Mouse (Mus musculus) cerebellum, adult 8-10 months (tissue): ENCODE results near the gene Slc27a3.

ENCODE experiments used
- DNase-seq: peaks from one replicate; pipeline ENCODE4 v3.0.0; 2022

Slc27a3 gene

DNA sequence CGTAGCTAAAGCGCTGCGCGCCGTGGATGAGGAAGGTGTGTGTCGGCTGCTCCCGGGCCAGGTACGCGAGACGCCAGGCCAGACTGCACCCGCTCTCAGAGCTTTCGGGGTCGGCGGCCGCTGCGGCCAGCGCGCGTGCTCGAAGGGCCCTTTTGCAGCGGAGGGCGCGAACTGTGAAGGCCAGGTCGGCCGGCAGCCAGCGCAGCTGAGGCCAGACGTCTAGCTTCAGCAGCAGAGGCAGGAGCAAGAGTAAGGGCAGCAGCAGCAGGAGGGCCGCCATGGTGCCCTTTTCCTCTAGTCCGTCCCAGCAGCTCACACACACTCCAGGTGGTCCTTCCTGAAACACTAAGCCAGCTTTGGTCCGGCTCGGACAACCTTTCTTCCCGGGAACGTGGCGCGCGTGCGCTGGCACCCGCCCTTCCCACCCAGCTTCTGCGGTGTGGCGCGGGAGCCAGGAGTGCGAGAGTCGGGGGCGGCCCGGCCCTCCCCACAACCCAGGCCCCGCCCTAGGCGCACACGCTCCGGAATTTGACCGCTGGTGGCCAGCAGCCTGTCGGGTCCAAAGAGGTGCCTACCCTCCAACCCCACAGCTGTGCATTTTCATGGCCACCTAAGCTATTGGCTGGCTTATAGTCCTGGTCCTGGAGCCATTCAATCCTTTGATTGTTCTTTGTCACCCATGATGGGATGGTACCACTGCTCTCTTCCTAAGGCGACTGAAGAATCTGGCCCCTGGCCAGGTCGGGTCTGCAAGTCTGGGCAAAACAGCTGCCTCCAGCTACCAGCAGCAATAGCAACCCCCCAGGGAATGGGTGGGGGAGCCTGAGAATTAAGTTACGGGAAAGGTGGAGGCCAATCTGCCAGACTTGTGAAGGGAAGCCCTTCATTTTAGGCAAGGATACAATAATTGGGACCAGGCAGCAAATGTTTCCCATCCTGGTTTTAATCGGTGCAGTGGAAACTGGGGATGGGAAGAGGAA is at the start of gene Slc27a3:
Gene Slc27a3 (minus strand): TSS at position 428 of the 980 bp plus-strand sequence.
- DNase-seq = peak; percentile 30

DNA sequence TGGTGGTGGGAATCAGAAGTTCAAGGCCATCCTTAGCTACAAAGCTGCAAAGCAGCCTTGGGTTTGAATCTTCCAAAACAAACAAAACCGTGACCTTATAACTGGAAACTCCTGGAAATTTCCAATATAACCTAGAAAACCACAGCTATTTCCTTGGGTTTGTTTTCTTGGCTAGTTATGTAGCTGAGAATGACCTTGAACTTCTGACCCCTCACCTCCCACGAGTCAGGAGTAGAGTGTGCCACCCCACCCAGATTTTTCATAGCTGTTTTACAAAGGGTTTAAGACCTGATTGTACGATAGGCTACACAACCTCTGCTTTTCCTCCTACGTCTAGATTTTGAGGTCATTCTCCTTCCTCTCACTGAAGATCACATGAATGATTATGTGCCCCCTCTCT is 47.4 kb upstream of the Slc27a3 start:
- no peak for DNase-seq

DNA sequence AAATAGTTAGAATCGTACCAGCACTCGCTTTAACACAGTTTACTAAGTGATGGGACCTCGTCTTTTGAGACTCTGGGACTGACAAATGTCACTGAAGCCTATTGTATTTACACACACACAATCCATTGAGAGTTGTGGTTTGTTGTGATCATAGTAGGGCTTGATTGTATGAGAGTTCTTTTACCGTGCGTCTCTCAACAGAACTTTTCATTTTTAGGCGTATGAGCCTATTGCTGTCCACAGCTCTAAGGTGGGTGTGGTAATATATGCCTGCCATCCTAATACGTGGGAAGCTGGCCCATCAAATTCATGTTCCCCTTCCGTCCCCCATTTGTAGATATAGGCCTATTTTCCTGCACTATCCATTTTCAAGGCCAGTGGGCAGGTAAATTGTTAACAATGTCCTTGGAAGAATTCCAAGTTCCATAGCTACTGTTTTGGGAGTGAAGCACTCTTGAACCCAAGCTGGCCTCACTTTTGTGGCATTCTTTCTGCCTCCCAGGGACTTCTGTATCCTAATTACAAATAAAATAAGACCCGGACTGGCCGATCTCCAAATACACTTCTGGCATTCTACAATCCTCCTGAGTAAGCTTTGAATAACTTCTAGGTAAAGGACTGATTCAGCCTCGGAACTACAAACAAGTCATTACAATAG is 44.5 kb upstream of the Slc27a3 start:
- peak; percentile 20 for DNase-seq

DNA sequence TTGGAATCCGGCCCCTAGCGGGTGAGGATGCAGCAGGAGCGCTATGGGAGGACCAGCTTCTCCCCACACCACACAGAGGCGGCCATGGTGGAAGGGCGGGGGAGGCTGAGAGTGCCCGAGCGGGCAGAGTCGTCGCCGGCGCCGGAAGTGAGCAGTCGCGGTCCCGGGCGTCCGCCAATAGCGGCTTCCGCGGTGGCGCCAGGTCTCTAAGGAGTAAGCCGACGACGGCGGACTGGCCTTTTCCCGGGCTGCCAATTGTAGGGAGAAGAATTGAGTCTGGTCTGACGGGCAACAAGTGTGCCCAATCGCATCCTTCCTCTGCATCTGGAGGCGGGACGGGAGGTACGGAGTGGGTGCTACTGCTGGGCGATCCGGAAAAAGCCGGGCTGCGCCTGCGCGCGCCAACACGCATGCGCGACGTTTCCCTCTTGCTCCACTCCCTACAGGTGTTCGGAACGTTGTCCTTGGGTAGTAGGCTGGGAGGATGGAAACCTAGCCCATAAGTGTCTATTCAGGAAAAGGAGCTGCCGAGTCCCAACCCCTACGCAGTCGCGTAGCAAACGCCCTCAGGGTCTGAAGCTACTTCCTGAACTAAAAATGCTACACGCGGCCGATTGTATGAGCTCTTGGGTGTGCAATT is 43.8 kb upstream of the Slc27a3 start, which contains the start of gene Ints3:
Gene Ints3 (minus strand): TSS at position 242 of the 640 bp plus-strand sequence.
- DNase-seq = peak; percentile 100

DNA sequence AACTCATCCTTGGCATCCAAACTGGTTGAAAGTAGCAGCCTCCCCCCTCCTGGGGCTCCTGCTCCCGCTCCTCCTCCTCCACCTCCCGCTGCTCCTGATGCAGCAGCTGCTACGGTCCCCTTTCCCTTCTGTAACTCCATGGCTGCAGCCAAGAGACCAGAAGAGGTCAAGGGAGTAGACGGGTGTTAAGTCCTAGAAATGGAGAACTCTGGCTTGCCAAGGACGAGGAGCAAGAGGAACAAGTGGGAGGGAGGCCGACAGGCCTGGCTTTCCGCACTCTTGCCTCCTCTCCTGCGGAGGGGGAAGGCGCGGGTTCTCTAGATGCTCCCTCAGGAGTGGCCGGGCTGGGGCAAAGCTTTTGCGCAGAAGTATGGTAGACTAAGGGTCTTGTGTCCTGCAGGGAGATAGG is 43.1 kb upstream of the Slc27a3 start:
- no peak for DNase-seq

DNA sequence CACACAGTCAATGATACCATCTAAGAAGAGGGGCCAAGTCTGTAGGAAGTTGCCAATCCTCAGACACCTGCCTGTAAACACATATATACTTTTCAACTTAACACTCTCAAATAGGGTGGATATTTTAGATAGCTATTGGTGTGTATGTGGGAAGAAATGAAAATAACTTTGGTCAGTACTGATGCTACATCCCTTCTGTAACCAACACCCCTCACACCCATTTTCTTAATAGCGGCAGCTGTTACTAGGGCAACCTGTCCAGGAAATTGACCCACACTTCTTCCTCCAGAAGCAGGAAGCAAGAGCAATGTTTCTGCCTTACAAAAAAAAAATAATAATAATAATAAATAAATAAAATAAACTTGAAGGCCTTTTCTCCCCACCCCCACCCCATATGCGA is 42.6 kb upstream of the Slc27a3 start:
- DNase-seq = no peak

DNA sequence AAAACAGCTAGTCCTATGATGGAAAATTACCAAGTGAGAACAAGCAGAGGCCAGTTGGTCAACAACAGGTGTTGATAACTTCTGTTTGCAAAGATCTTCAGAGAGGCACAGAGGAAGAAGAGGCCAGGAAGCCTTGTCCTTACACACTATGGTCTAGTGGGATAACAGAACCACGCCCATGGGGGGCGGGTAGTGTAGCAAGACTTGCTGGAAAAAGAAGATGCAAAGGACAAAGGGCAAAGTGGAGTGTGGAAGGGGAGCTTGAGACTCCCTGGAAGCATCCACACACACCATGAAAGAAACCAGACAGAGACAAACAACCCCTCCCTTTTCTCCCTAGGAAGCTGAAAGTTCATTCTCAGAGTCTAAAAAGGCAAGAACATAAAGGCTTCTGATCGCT is 39.8 kb upstream of the Slc27a3 start:
- DNase-seq = no peak

DNA sequence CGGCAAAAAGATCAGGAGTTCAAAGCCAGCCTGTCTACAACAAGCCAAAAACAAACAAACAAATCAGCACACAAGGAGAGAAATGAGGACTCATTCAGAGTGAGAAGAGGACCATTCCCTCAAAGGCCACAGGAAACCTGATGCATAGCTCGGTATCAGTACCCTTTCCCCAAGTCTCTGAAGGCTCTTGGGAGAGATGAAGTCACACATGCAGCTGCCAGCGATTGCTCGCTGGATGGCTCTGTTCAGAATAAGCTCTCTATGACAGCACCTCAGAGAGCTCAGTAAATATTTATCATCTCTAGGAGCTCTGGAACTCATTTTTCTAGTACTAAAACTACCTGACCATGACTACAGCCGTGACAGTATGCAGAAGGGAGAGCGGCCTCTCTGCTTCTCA is 38.4 kb upstream of the Slc27a3 start:
- DNase-seq = no peak

DNA sequence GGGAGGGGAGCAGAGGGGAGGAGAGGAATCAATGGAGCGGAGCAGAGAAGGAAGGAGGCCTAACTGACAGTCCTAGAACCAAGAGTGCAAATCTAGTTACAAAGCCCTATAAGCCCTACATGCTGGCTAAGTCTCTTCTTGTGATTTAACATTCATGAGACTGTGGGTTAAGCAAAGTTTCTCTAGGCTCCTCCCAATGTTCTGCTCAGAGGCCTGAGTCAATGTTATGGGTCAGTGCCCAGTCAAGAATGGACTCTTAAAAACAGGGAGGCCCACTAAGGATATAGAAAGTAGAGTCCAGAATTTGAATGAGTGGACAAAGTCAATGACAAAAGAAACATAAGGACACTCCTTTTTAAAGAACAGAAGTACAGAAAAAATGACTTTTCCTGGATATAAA is 37.8 kb upstream of the Slc27a3 start:
- DNase-seq = no peak

DNA sequence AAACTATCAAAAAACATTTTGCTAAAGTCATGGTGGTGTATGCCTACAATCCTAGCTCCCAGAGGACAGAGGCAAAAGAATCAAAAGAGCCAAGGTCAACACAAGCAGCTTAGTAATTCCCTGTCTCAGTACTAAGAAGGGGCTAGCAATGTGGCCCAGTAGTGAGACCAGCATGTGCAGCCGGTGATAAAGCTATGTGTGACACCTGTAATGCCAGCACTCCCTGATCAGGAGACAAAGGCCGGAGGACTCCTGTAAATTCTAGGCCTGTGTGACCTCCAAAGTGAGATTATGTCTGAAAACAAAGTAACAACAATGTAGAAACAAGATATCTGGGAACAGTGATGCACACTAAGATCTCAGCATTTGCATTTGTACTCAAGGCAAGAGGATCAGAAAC is 35.8 kb upstream of the Slc27a3 start:
- no peak for DNase-seq

DNA sequence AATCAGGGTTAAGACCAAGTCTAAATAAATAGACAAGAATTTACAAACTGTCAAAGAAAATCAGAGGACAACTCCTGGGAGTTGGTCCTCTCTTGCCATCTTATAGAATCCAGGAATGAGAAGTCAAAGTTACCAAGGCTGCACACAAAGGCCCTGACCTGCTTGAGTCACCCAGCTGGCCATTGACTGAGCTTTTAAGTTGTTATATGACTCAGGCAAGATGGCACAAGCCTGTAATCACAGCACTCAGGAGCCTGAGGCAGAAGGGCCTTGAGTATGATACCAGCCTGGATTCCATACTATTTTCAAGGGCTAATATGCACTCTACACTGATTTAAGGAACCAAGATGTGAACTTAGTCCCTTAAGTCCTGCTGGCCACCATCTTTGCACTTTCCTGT is 33.8 kb upstream of the Slc27a3 start:
- DNase-seq = no peak

DNA sequence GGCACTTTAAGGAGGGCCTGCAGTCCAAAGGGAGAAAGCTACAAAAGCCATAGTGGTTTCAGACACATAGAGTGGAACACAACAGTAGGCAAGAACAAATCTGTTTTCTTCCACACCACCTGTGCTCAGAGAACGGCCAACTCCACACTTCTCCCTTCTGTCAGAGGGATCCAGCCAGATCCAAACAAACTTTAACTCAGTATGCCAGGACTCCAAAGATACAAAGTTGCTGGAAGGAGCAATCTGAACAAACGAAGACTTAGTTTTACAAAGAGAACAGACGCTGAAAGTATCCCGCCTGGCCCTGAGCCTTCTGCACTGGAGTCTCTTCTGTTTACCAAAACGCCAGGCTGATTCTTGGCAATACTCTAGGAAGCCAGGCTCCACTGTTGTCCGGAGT is 31.0 kb upstream of the Slc27a3 start:
- DNase-seq = no peak

DNA sequence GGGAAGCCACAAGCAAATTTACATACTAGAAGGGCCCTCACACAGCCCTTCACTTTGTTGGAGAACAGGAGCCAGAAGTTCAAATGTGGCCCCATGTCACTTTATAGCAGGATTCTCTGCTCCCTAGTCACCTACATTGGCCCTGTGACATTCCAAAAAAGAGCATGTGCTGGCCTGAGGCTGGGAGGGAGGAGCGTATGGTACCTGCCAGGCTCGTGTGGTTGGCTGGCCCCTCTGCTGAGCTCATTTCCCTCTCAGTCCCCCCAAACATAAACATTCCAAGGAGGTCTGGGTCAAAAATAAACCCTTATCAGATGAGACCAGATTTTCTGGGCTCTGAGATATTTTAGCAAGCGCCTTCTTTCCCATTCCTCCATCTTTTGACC is 23.3 kb upstream of the Slc27a3 start:
- no peak for DNase-seq

DNA sequence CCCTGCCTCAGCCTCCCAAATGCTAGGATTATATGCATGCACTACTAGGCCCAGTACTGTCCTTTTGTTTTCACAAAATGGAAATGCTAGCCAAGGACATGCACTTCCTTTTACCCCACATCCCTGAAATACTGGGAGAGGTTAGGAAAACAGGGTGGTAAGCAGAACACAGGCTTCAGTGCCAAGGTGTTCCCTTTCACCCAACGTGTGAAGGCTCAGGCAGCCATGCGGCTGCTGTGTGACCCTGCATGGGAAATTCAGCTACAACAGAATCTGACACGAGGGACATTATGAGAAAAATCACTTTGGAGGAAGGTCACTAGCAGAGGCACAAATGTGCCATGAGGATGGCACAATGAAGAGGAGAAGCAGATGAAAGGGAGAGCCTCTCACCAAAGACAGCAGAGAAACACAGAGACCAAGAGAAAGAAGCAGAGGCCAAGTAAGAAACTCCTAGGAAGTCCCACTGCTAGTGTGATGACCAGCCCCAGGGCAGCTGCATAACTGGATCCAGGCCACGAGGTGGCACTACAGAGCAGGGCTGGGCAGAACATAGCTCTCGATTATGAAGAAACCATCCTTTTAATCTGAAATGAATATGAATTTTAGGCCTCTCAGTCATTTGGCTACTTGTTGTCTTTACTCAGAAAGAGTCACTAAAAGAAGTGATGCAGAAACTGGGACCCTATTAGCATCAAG is 22.7 kb upstream of the Slc27a3 start:
- DNase-seq = peak; percentile 65

DNA sequence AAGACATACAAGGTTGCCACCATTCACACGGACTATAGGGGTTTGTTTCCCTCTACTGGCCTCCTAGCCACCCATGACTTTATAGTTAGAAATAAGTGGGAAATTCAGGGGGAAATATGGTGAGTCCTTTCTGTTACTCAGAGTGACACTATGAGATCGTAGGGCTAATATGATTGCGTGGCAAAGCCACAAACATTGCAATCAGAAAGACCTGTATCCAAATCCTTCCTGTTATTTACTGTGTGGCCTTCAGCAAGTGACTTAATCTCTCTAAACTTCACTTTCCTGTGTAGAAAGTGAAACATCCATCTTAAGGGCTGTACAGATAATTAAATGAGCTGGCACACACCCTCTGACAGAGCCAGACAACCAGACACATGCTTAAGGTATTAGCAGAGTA is 19.0 kb upstream of the Slc27a3 start:
- no peak for DNase-seq

DNA sequence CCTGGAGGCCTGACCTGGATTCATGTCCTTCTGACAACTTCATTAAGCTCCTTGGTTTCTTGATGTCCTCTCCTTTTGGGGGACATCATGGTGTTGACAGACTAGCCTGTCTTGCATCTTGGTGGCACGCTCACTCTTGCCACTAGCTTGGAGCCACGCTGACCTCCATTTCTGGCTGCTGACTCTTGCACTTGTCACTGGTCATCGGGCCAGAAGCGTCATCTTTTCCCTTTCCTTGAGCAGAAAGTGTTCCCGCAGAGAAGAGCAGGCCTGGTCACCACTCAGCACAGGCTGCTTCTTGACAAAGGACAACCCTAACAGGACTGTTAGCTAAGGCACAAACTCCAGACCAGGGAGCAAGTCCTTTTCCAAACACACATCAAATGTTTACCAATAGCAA is 16.7 kb upstream of the Slc27a3 start:
- no peak for DNase-seq

DNA sequence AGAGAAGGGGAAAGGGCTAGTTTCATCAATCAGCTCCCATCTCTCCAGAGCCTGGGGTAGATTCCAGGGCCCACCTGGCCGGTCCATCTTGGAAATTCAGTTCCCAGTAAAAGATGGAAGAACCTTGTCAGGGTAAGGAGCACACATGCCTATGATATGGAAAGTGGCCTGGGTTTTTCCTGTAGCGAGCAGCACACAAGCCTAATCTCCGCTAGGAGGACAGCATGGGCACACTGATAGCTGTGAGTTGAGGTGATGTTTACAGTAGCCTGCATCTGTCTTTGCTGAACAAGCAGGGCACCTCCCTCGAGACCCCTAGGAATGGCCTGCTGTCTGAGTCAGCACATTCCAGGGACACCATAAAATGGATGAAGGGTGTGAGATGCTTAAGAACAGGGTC is 14.9 kb upstream of the Slc27a3 start:
- no peak for DNase-seq

DNA sequence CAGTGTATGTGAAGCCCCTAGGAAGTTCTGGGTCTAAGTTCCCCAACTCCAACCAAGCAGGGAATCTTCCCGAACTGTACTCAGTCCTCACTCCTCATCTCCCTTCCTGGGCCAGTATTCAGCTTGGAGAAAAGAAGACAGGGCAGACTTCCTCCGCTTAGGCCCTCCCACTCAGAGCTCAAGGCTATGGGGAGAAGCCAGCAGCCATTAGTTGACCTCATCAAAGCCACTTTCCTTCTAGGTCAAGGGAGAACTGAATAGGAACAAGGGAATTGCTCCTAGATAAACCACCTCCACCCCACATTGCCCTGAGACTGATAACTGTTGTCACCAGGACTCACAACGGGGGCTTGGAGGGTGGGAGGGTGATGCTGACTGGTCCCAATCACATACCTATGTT is 14.4 kb upstream of the Slc27a3 start:
- DNase-seq = no peak

DNA sequence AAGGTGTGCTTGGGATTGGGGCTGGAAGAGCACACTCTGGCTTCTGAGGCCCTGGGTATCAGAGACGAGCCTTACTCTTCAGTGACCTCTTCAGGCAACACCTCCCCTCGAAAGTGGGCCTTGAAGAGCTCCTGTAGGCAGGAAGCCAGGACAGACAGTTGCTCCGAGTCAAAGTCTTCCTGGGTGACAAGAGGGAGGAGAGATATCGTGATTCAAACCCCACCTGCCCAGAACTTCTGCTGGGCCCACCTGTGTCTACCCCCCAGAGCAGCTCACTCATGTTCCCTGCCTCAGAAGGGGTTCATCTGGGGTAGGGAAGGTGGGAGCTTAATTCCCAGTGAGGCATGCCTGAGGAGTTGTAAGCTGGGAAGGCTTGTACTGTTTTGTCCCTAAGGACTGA is 11.3 kb upstream of the Slc27a3 start:
- DNase-seq = no peak

DNA sequence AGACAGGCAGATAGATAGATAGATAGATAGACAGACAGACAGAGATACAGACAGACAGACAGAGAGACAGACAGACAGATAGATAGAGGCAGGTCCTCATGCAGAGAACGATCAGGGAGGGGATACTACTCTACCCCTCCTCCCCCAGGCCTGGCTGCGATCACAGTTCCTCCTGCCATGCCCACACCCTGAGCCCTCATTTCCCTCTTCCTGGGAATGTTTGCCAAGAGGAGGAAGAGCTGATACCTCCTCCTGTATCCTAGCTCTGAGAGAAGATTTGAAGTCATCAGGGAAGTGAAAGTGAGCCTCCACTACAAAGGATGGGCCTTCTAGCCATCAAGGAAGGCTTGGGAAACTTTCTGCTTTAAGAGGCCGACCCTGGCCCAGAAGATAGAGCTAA is 5.9 kb upstream of the Slc27a3 start:
- DNase-seq = no peak

DNA sequence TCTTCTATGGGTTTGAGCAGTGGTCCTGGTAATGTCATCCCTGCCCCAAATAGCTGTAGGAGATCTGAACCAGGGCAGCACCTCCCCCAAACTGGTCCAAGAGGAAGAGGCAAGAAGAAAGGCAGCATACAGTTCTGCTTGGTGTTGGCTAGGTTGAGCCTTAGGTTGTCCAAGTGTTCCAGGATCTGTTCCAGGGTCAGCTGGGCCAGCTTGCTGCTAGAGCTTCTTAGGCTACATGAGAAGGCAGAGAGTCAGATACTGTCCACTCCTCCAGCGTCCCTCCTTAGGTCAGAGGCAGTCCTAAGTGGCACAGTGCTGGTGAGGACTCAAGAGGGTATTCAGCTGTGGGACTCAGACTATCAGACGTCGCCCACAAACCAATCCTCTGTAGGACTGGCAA is 2.9 kb upstream of the Slc27a3 start:
- no peak for DNase-seq

DNA sequence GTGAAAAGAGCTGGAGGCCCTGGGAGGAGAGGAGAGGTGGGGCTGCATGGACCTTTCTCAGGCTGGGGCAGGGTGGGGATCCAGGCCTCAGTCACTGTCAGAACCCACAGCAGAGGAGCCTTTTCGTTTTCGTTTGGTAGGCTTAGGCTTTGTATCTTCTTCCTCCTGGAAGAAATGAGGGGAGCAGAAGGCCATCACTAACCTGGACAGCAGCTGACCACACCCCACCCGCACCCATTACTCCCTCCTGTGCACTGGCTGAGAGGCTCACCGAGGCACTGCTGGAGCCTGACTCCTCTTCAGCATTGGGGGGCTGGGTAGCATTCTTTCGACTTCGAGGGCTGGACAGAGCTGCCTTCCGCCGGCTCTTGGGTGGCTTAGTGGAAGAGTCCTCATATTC is 2.2 kb upstream of the Slc27a3 start:
- DNase-seq = no peak

DNA sequence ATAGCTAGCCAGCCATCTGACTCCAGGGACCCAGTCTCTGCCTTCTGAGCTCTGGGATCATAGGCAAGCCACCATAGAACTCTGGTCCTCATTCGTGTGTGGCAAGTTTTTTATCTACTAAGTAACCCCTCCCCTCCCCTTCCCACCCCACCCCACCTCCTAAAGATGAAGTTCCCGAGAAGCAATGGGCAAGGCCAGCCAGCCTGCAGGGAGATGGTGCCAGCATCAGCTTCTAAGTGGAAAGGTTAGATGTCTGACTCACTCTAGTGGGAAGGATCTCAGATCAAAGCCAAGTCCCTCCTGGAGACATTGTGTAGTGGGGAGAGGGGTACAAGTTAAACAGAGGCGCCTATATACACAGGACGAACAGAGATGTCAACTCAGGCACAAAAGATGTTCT is 1.3 kb upstream of the Slc27a3 start:
- DNase-seq = no peak
